ENCODE assay signal across 31 mouse cellular contexts in genomic region chr5:112788441-112788840, GRCm38 (mm10).
"Had no signal": no experiment of that assay in that cellular context is flagged by ENCODE, and none has a peak within 500 bp of the region (broad histone marks: within the 10 kb centered on the region; RNA-seq: fewer than 3 reads in every experiment).

No protein-coding gene starts in this region.

- H3K4me1 ChIP-seq: limb, embryonic 10.5 days; limb, embryonic 12.5 days; limb, embryonic 13.5 days; limb, embryonic 15.5 days; liver, embryonic 12.5 days; liver, embryonic 13.5 days; liver, embryonic 15.5 days; lung, embryonic 15.5 days; megakaryocyte, embryonic 14.5 days; midbrain, embryonic 12.5 days; midbrain, embryonic 13.5 days; midbrain, embryonic 15.5 days had no signal

- ATAC-seq: liver, embryonic 12.5 days; liver, postnatal 0 days; lung, postnatal 0 days; midbrain, embryonic 13.5 days; midbrain, embryonic 15.5 days; midbrain, embryonic 16.5 days had no signal

- H3K9ac ChIP-seq: limb, embryonic 12.5 days; limb, embryonic 13.5 days; limb, embryonic 15.5 days; liver, embryonic 12.5 days; liver, embryonic 13.5 days; liver, embryonic 14.5 days; liver, embryonic 15.5 days; liver, postnatal 0 days; lung, embryonic 14.5 days; lung, embryonic 15.5 days; midbrain, embryonic 12.5 days; midbrain, embryonic 13.5 days; midbrain, embryonic 15.5 days had no signal

- DNase-seq: left cerebral cortex, postnatal 4 days; liver; liver, embryonic 13.5 days; liver, postnatal 0 days; lung, adult 18-20 months; lung, adult 2 months; lung, embryonic 14.5 days; lung, postnatal 10 days; lung, postnatal 14 days; lung, postnatal 36 days; lung, postnatal 4 days; midbrain, embryonic 14.5 days had no signal

- H3K9me3 ChIP-seq: limb, embryonic 10.5 days; limb, embryonic 12.5 days; limb, embryonic 13.5 days; limb, embryonic 15.5 days; liver, embryonic 15.5 days; lung, embryonic 15.5 days; midbrain, embryonic 10.5 days; midbrain, embryonic 12.5 days; midbrain, embryonic 13.5 days; midbrain, embryonic 15.5 days had no signal

- H3K36me3 ChIP-seq: limb, embryonic 10.5 days; limb, embryonic 12.5 days; limb, embryonic 13.5 days; limb, embryonic 15.5 days; liver, embryonic 12.5 days; liver, embryonic 13.5 days; liver, embryonic 15.5 days; lung, embryonic 15.5 days; midbrain, embryonic 10.5 days; midbrain, embryonic 12.5 days; midbrain, embryonic 13.5 days; midbrain, embryonic 15.5 days had no signal

- H3K27me3 ChIP-seq: limb, embryonic 12.5 days; limb, embryonic 13.5 days; limb, embryonic 15.5 days; liver, embryonic 12.5 days; liver, embryonic 13.5 days; liver, embryonic 15.5 days; lung, embryonic 15.5 days; megakaryocyte, embryonic 14.5 days; midbrain, embryonic 15.5 days had no signal

- H3K4me3 ChIP-seq: left cerebral cortex, adult 2 months; limb, embryonic 10.5 days; limb, embryonic 12.5 days; limb, embryonic 13.5 days; limb, embryonic 15.5 days; liver, embryonic 12.5 days; liver, embryonic 13.5 days; liver, embryonic 15.5 days; lung, embryonic 15.5 days; megakaryocyte, embryonic 14.5 days; midbrain, embryonic 10.5 days; midbrain, embryonic 12.5 days; midbrain, embryonic 13.5 days; midbrain, embryonic 15.5 days; myocyte had no signal

- H3K27ac ChIP-seq: left cerebral cortex, adult 2 months; limb, embryonic 10.5 days; limb, embryonic 12.5 days; limb, embryonic 13.5 days; limb, embryonic 15.5 days; liver, embryonic 12.5 days; liver, embryonic 13.5 days; liver, embryonic 14.5 days; liver, embryonic 15.5 days; lung, embryonic 15.5 days; macrophage; midbrain, embryonic 10.5 days; midbrain, embryonic 12.5 days; midbrain, embryonic 13.5 days; midbrain, embryonic 15.5 days had no signal

- H3K4me2 ChIP-seq: limb, embryonic 12.5 days; limb, embryonic 13.5 days; limb, embryonic 15.5 days; liver, embryonic 11.5 days; liver, embryonic 12.5 days; liver, embryonic 13.5 days; liver, embryonic 15.5 days; lung, embryonic 14.5 days; lung, embryonic 15.5 days; midbrain, embryonic 12.5 days; midbrain, embryonic 13.5 days; midbrain, embryonic 15.5 days had no signal
